25 mouse cellular contexts compared by ENCODE assay signal in genomic region chr16:33017677-33018349, GRCm38 (mm10). TPM values are rescaled to one million over a fixed set of nuclear protein-coding genes. Genes with fewer than 3 reads are reported as not detected.
DNase-seq lines count a peak whose midpoint lies in the region; ATAC-seq and TF ChIP-seq lines count a peak whose summit lies in the region.
"Had no signal": no experiment of that assay in that cellular context is flagged by ENCODE, and none has a peak within 500 bp of the region (broad histone marks: within the 10 kb centered on the region; RNA-seq: fewer than 3 reads in every experiment).

No protein-coding gene starts in this region.

- no peak overlapping the region for H3K9ac ChIP-seq in stomach, embryonic 16.5 days (ENCODE audit: low read length)
- H3K9ac ChIP-seq: forebrain, embryonic 12.5 days; heart, embryonic 15.5 days had no signal

- no peaks in the 10 kb centered on the region for H3K27me3 ChIP-seq in stomach, embryonic 16.5 days (ENCODE audit: control insufficient read depth, insufficient read depth, low read length)
- H3K27me3 ChIP-seq: forebrain, embryonic 12.5 days; heart, embryonic 15.5 days; megakaryocyte, embryonic 14.5 days had no signal

- H3K36me3 ChIP-seq in stomach, embryonic 16.5 days (ENCODE audit: control insufficient read depth, insufficient read depth, low read length), result peaks cover 11% of the 10 kb centered on the region; the same call in 1 of the 2 replicates

- DNase-seq in frontal cortex, postnatal 10 days (ENCODE audit: low spot score in 2 of 2), result no peak
- DNase-seq in lung, postnatal 25 days (ENCODE audit: low spot score), result peak; percentile 21
- no peak for DNase-seq in lung, adult 2 months
- peak; percentile 66 for DNase-seq in brain, adult 2 months (ENCODE audit: low read depth, low spot score)
- no peak for DNase-seq in left cerebral cortex, adult 18-20 months (ENCODE audit: low spot score in 2 of 2)
- no peak for DNase-seq in spleen, postnatal 10 days (ENCODE audit: low spot score in 2 of 2)
- DNase-seq: adrenal gland, postnatal 25 days; cerebellum, adult 18-20 months; cerebellum, postnatal 36 days; gastrocnemius, postnatal 14 days; kidney, adult 11 months; layer of hippocampus, postnatal 36 days; left cerebral cortex, postnatal 4 days; liver had no signal

- 72% methylated on average over 5 of the region's 5 CpGs for WGBS in lung, adult 2 months
- 74% methylated on average over 5 of the region's 5 CpGs for WGBS in stomach, embryonic 16.5 days

- no peak overlapping the region for H3K27ac ChIP-seq in stomach, embryonic 16.5 days (ENCODE audit: low read length)
- H3K27ac ChIP-seq: forebrain, embryonic 12.5 days; heart, embryonic 15.5 days; kidney, postnatal 0 days; layer of hippocampus, adult 2 months had no signal

- TF ChIP-seq CTCF in lung, adult 2 months (IDR thresholded peaks at IDR 0.05; ENCODE audit: insufficient read depth, low read length), result no peak

- TF ChIP-seq POLR2A in lung, adult 2 months (IDR thresholded peaks at IDR 0.05; ENCODE audit: borderline replicate concordance, extremely low read depth, low read depth, low read length), result no peak

- ATAC-seq in frontal cortex, adult (ENCODE audit: low TSS enrichment), result peak; percentile 69
- ATAC-seq in stomach, embryonic 16.5 days (ENCODE audit: insufficient read depth, low FRiP score), result peak; percentile 64; the same call in 1 of the 2 replicates
- ATAC-seq: CD4-positive, CD25-positive, alpha-beta regulatory T cell, adult 4 months; hindbrain, embryonic 16.5 days; midbrain, embryonic 16.5 days had no signal

- H3K4me1 ChIP-seq in lung, adult 2 months (ENCODE audit: control insufficient read depth, insufficient read depth, low read length), result no peaks in the 10 kb centered on the region
- H3K4me1 ChIP-seq in stomach, embryonic 16.5 days (ENCODE audit: control insufficient read depth, insufficient read depth, low read length), result peaks cover 6% of the 10 kb centered on the region; the same call in 1 of the 2 replicates
- H3K4me1 ChIP-seq: forebrain, embryonic 12.5 days had no signal

- no peak overlapping the region for H3K4me3 ChIP-seq in lung, adult 2 months (replicated peaks; ENCODE audit: extremely low read depth, low read depth, low read length)
- H3K4me3 ChIP-seq in stomach, embryonic 16.5 days (replicated peaks; ENCODE audit: low read length), result no peak overlapping the region
- H3K4me3 ChIP-seq: forebrain, embryonic 12.5 days; heart, embryonic 15.5 days; layer of hippocampus, adult 2 months; megakaryocyte, embryonic 14.5 days had no signal

- no peaks in the 10 kb centered on the region for H3K9me3 ChIP-seq in stomach, embryonic 16.5 days (replicated peaks; ENCODE audit: control insufficient read depth, low read length)
- H3K9me3 ChIP-seq: forebrain, embryonic 12.5 days; G1E; heart, embryonic 15.5 days; megakaryocyte, embryonic 14.5 days had no signal

- no peak overlapping the region for H3K4me2 ChIP-seq in stomach, embryonic 16.5 days (ENCODE audit: low read depth, low read length)
- H3K4me2 ChIP-seq: forebrain, embryonic 12.5 days; heart, embryonic 15.5 days had no signal

RNA-seq across cellular contexts. Expression of gene Iqcg, which starts 38.2 kb away (rescaled TPM):
- 0.84 and 1.9 TPM in 2 replicates for polyA plus RNA-seq in lung, adult 2 months (2012; rRNA removed)
- 2.4 TPM in 2 replicates for polyA plus RNA-seq in stomach, embryonic 16.5 days (2015; fragmentation: Nextera tagmentation; extraction: Ambion mirVana)
- total RNA-seq in left cerebral cortex, adult 18-20 months (2021), result 1 to 10 TPM; 4.7 to 4.8 TPM

RNA-seq across cellular contexts. Expression of gene Rpl35a, which starts 38.4 kb away (rescaled TPM):
- polyA plus RNA-seq in lung, adult 2 months (2012; rRNA removed), result 146 and 225 TPM in 2 replicates
- 790 and 946 TPM in 2 replicates for polyA plus RNA-seq in stomach, embryonic 16.5 days (2015; fragmentation: Nextera tagmentation; extraction: Ambion mirVana)
- 100 to 1,000 TPM; 333 to 346 TPM for total RNA-seq in left cerebral cortex, adult 18-20 months (2021)

RNA-seq across cellular contexts. Expression of gene Lmln, which starts 44.5 kb away (rescaled TPM):
- polyA plus RNA-seq in lung, adult 2 months (2012; rRNA removed), result 2.6 and 5.0 TPM in 2 replicates
- polyA plus RNA-seq in stomach, embryonic 16.5 days (2015; fragmentation: Nextera tagmentation; extraction: Ambion mirVana), result 2.6 and 2.8 TPM in 2 replicates
- 10 to 100 TPM in 1 of 2 experiments, 1 to 10 TPM in 1; 8.8 to 10.4 TPM for total RNA-seq in left cerebral cortex, adult 18-20 months (2021)

Comparison
In these comparisons a context has a peak if more than half of its experiments do, and no peak if none do; other contexts are left out.
1. DNase-seq: peak in lung, postnatal 25 days (single experiment) and brain, adult 2 months (single experiment); none in frontal cortex, postnatal 10 days (0 of 2), lung, adult 2 months (single experiment), left cerebral cortex, adult 18-20 months (0 of 2) and spleen, postnatal 10 days (0 of 2).